Mouse (Mus musculus): Measurements from ENCODE around the gene Krtap19-9b. TPM values are rescaled to one million over a fixed set of nuclear protein-coding genes. Genes with fewer than 3 reads are reported as not detected.
A peak's percentile ranks its signal among the peaks of the same experiment; 100 is the strongest.

The Krtap19-9b gene
- not detected for total RNA-seq (2021)
- long read RNA-seq, experiment 1 = 0 reads
- long read RNA-seq, experiment 2 = 0 reads

DNA sequence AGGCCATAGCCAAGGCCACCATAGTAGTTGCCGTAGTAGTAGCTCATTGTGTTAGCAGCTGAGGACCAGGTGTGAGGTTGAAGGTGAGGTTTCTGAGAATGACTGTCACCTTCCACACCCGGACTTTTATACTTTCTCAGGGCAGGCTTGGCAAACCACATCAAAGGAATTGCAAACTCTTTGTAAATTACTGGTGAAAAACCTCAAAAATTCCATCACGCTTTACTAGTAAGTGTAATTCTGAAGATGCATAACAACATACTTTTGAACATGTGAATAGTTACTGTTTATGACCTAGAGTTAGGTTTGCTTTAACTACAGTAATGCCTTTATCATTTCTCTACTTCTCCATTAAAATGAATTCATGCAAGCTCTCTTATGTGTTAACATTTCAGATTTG, at the start of gene Krtap19-9b:
Gene Krtap19-9b, minus strand, starts transcription at position 101 of the 400 bp plus-strand sequence.
- no peak for DNase-seq

GRCm38 (mm10) chr16:88962773-88963172, 30.7 kb upstream of the Krtap19-9b start, which contains the start of gene Krtap16-3:
Gene Krtap16-3, minus strand, starts transcription at chr16:88962873.
- DNase-seq = no peak

DNA sequence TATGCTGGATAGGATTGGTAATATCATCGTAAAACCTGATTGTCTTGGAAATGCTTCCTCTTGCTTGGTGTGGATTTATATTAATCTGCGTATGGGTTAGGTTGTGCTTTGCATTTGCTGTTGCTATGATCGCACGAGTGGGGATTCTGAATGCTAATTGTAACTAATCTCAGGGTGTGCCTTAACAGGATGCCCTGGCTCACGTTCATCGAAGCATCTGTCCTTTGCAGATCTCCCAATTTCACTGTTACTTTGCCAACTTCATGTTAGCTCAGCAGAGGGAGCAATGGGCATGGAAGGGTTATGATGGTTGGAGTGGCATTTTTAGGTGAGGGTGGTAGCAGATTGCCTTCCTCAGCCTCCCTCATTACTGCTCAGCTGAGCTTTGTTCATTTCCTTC, 9.0 kb upstream of the Krtap19-9b start:
- no peak for DNase-seq

DNA sequence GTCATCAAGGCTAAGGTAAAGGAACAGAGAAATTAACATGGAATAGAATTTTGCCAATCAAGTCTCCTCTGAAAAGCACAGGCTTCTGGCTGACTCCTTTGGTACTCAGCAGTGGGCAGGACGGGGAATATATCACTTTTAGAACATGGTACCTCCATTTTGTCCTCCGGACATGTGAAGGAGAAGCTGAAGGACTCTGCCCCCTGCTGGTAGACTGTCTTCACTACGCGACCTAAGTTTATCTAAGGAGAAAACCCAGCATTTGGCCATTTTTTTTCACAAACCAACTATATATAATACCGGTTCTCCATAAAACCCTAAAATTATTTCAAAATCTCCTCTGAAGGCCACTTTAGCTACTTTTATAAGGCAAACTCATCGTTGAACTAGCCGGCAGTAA, 6.2 kb upstream of the Krtap19-9b start:
- peak in 1 of 2 experiments; percentile 16 for DNase-seq

DNA sequence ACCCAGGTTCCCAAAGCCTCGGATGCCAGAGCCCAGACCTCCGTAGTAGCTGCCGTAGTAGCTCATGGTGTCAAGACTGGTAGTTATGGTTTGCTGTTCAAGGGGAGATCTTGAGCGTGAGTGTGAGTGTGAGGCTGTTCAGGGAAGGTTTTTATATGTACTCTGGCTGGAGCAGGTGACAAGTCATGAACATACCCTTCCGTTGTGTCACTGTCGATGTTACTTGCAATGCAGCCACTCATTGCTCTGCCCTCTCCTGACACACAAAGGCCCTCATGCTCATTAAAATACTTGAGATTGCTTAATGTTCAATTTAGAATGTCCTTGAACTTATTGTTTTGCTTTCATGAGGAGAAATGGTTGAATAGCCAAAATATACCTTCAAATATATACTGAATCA, 35.7 kb downstream of the Krtap19-9b start, which contains the start of gene Krtap19-5:
Gene Krtap19-5, minus strand, starts transcription at position 101 of the 400 bp plus-strand sequence.
- no peak for DNase-seq

- no peak for DNase-seq
These were observed 45.2 kb downstream of the Krtap19-9b start for GRCm38 (mm10) chr16:88886870-88887269.

GRCm38 (mm10) chr16:88884989-88885388, 47.1 kb downstream of the Krtap19-9b start, which contains the start of gene Krtap19-4:
Gene Krtap19-4, minus strand, starts transcription at chr16:88885089.
- no peak for DNase-seq

Other genes with a start within 250 kb of the Krtap19-9b start
- not detected for gene 2310061N02Rik, start 224.3 kb downstream of the Krtap19-9b start, total RNA-seq (2021)
- gene Krtap13-1, start 203.4 kb downstream of the Krtap19-9b start, total RNA-seq (2021) = not detected
- gene Krtap13, start 180.6 kb downstream of the Krtap19-9b start, total RNA-seq (2021) = not detected
- gene 2310034C09Rik, start 173.4 kb downstream of the Krtap19-9b start, total RNA-seq (2021) = not detected
- gene 2310057N15Rik, start 158.1 kb downstream of the Krtap19-9b start, total RNA-seq (2021) = not detected
- gene Gm5965, start 154.4 kb downstream of the Krtap19-9b start, total RNA-seq (2021) = not detected
- gene Gm20741, start 120.0 kb downstream of the Krtap19-9b start, total RNA-seq (2021) = not detected
- gene Krtap15, start 112.0 kb downstream of the Krtap19-9b start, total RNA-seq (2021) = not detected
- not detected for gene Krtap14, start 106.1 kb downstream of the Krtap19-9b start, total RNA-seq (2021)
- not detected for gene Krtap19-1, start 62.9 kb downstream of the Krtap19-9b start, total RNA-seq (2021)
- gene Krtap19-2, start 58.0 kb downstream of the Krtap19-9b start, total RNA-seq (2021) = not detected
- not detected for gene Krtap19-3, start 54.2 kb downstream of the Krtap19-9b start, total RNA-seq (2021)
- not detected for gene Krtap19-4, start 47.2 kb downstream of the Krtap19-9b start, total RNA-seq (2021)
- gene Krtap19-5, start 35.8 kb downstream of the Krtap19-9b start, total RNA-seq (2021) = not detected
- not detected for gene Krtap16-3, start 30.6 kb upstream of the Krtap19-9b start, total RNA-seq (2021)
- not detected for gene Krtap22-2, start 78.5 kb upstream of the Krtap19-9b start, total RNA-seq (2021)
- not detected for gene Gm10229, start 83.0 kb upstream of the Krtap19-9b start, total RNA-seq (2021)
- gene Krtap6-1, start 99.4 kb upstream of the Krtap19-9b start, total RNA-seq (2021) = not detected
- gene Gm10228, start 109.2 kb upstream of the Krtap19-9b start, total RNA-seq (2021) = not detected
- not detected for gene Krtap6-5, start 115.6 kb upstream of the Krtap19-9b start, total RNA-seq (2021)
- gene 1110025L11Rik, start 131.7 kb upstream of the Krtap19-9b start, total RNA-seq (2021) = not detected
- gene Krtap6-3, start 151.8 kb upstream of the Krtap19-9b start, total RNA-seq (2021) = not detected
- not detected for gene Gm6358, start 208.6 kb upstream of the Krtap19-9b start, total RNA-seq (2021)
- gene Gm10061, start 218.8 kb upstream of the Krtap19-9b start, total RNA-seq (2021) = not detected
- not detected for gene Gm9789, start 225.7 kb upstream of the Krtap19-9b start, total RNA-seq (2021)
- gene Gm7735, start 237.2 kb upstream of the Krtap19-9b start, total RNA-seq (2021) = not detected
- gene 1110057P08Rik, start 242.5 kb upstream of the Krtap19-9b start, total RNA-seq (2021) = not detected

Measured in adrenal gland, postnatal 36 days (tissue).